ENCODE assay signal across 21 mouse cellular contexts in genomic region chr10:12488117-12488516, GRCm38 (mm10).
A peak's percentile ranks its signal among the peaks of the same experiment; 100 is the strongest.
DNase-seq lines count a peak whose midpoint lies in the region; ATAC-seq and TF ChIP-seq lines count a peak whose summit lies in the region.
"Had no signal": no experiment of that assay in that cellular context is flagged by ENCODE, and none has a peak within 500 bp of the region (broad histone marks: within the 10 kb centered on the region; RNA-seq: fewer than 3 reads in every experiment).

No protein-coding gene starts in this region.

- DNase-seq in intestine, embryonic 14.5 days (ENCODE audit: low spot score), result no peak
- no peak for DNase-seq in liver, embryonic 11.5 days (ENCODE audit: low spot score)
- no peak for DNase-seq in stomach, postnatal 0 days (ENCODE audit: low spot score)
- no peak for DNase-seq in limb, embryonic 14.5 days (ENCODE audit: low spot score)
- DNase-seq in Muller cell, postnatal 12 days (ENCODE audit: inconsistent ontology term), result no peak
- DNase-seq: adrenal gland, postnatal 10 days; cerebellum, adult 11-12 months; cerebellum, adult 9-10 months; cerebellum, postnatal 25 days; forebrain, postnatal 0 days; gastrocnemius, postnatal 25 days; heart, postnatal 10 days; heart, postnatal 4 days had no signal

- TF ChIP-seq POLR2A in limb, embryonic 14.5 days (IDR thresholded peaks at IDR 0.05; ENCODE audit: borderline replicate concordance, extremely low read depth, insufficient read depth, insufficient read length), result no peak

- no peak overlapping the region for H3K4me3 ChIP-seq in intestine, embryonic 14.5 days (ENCODE audit: low read depth, low read length)
- H3K4me3 ChIP-seq in intestine, postnatal 0 days (ENCODE audit: low read depth, low read length), result no peak overlapping the region
- no peak overlapping the region for H3K4me3 ChIP-seq in liver, embryonic 16.5 days (ENCODE audit: low read depth, low read length)
- no peak overlapping the region for H3K4me3 ChIP-seq in liver, embryonic 11.5 days (ENCODE audit: low read depth, low read length)
- H3K4me3 ChIP-seq in stomach, embryonic 15.5 days (replicated peaks), result no peak overlapping the region
- no peak overlapping the region for H3K4me3 ChIP-seq in stomach, postnatal 0 days (ENCODE audit: low read depth, low read length)
- no peak overlapping the region for H3K4me3 ChIP-seq in limb, embryonic 14.5 days (replicated peaks; ENCODE audit: low read length)
- H3K4me3 ChIP-seq: embryonic facial prominence, embryonic 13.5 days; forebrain, embryonic 13.5 days; heart, embryonic 10.5 days; hindbrain, embryonic 12.5 days had no signal

- no peak overlapping the region for H3K4me2 ChIP-seq in intestine, embryonic 14.5 days (ENCODE audit: low read length)
- no peak overlapping the region for H3K4me2 ChIP-seq in intestine, postnatal 0 days (replicated peaks; ENCODE audit: low read depth)
- H3K4me2 ChIP-seq in liver, embryonic 16.5 days (ENCODE audit: low read depth, low read length), result no peak overlapping the region
- H3K4me2 ChIP-seq in liver, embryonic 11.5 days, result no peak overlapping the region
- H3K4me2 ChIP-seq in stomach, embryonic 15.5 days, result no peak overlapping the region
- no peak overlapping the region for H3K4me2 ChIP-seq in stomach, postnatal 0 days (replicated peaks; ENCODE audit: low read depth)
- H3K4me2 ChIP-seq in limb, embryonic 14.5 days (replicated peaks; ENCODE audit: low read depth, low read length, severe bottlenecking), result no peak overlapping the region
- H3K4me2 ChIP-seq: embryonic facial prominence, embryonic 13.5 days; forebrain, embryonic 13.5 days; hindbrain, embryonic 12.5 days had no signal

- TF ChIP-seq CTCF in intestine, postnatal 0 days (IDR thresholded peaks at IDR 0.05; ENCODE audit: low read depth), result no peak
- no peak for TF ChIP-seq CTCF in stomach, postnatal 0 days (IDR thresholded peaks at IDR 0.05; ENCODE audit: low read depth)

- no peaks in the 10 kb centered on the region for H3K27me3 ChIP-seq in intestine, embryonic 14.5 days (replicated peaks; ENCODE audit: control insufficient read depth, insufficient read depth, low read length)
- no peaks in the 10 kb centered on the region for H3K27me3 ChIP-seq in intestine, postnatal 0 days (replicated peaks; ENCODE audit: control insufficient read depth, insufficient read depth, low read length)
- no peaks in the 10 kb centered on the region for H3K27me3 ChIP-seq in liver, embryonic 16.5 days (ENCODE audit: control insufficient read depth, insufficient read depth, low read depth, low read length)
- H3K27me3 ChIP-seq in liver, embryonic 11.5 days (replicated peaks; ENCODE audit: control insufficient read depth, insufficient read depth, low read length), result no peaks in the 10 kb centered on the region
- H3K27me3 ChIP-seq in stomach, embryonic 15.5 days (replicated peaks), result no peaks in the 10 kb centered on the region
- H3K27me3 ChIP-seq in stomach, postnatal 0 days (ENCODE audit: control insufficient read depth, insufficient read depth, low read length), result no peaks in the 10 kb centered on the region
- no peaks in the 10 kb centered on the region for H3K27me3 ChIP-seq in limb, embryonic 14.5 days (ENCODE audit: control insufficient read depth, insufficient read depth, low read length)
- H3K27me3 ChIP-seq: embryonic facial prominence, embryonic 13.5 days; forebrain, embryonic 13.5 days; hindbrain, embryonic 12.5 days had no signal

- H3K27ac ChIP-seq in intestine, embryonic 14.5 days (ENCODE audit: low read depth), result peak overlapping the region; percentile 5; the same call in 1 of the 2 replicates
- no peak overlapping the region for H3K27ac ChIP-seq in intestine, postnatal 0 days (ENCODE audit: low read depth, low read length)
- H3K27ac ChIP-seq in liver, embryonic 16.5 days (ENCODE audit: low read length), result no peak overlapping the region
- H3K27ac ChIP-seq in liver, embryonic 11.5 days (ENCODE audit: low read depth, low read length), result no peak overlapping the region
- no peak overlapping the region for H3K27ac ChIP-seq in stomach, embryonic 15.5 days
- no peak overlapping the region for H3K27ac ChIP-seq in stomach, postnatal 0 days (replicated peaks)
- H3K27ac ChIP-seq in limb, embryonic 14.5 days (replicated peaks; ENCODE audit: low read depth, low read length), result no peak overlapping the region
- H3K27ac ChIP-seq: forebrain, embryonic 13.5 days; hindbrain, embryonic 12.5 days had no signal

- no peak; the same call in 1 of the 2 replicates for ATAC-seq in intestine, embryonic 14.5 days (replicated peaks; ENCODE audit: low FRiP score, low TSS enrichment, low read depth)
- ATAC-seq in intestine, postnatal 0 days, result no peak
- 0 out of 2 replicates have a peak, but pooled peaks have one; percentile 11 for ATAC-seq in liver, embryonic 16.5 days (ENCODE audit: low read depth)
- ATAC-seq in liver, embryonic 11.5 days (replicated peaks; ENCODE audit: low FRiP score), result no peak
- 0 out of 2 replicates have a peak, but pooled peaks have one; percentile 22 for ATAC-seq in stomach, embryonic 15.5 days (ENCODE audit: insufficient read depth, low FRiP score, low read depth)
- ATAC-seq in stomach, postnatal 0 days (ENCODE audit: low FRiP score, low TSS enrichment), result no peak
- peak; percentile 48 for ATAC-seq in limb, embryonic 14.5 days (ENCODE audit: low FRiP score, low read depth)
- ATAC-seq: forebrain, embryonic 13.5 days; forebrain, postnatal 0 days; hindbrain, embryonic 16.5 days had no signal

- H3K4me1 ChIP-seq in intestine, embryonic 14.5 days (replicated peaks; ENCODE audit: control insufficient read depth, insufficient read depth, low read length), result peaks cover 13% of the 10 kb centered on the region
- H3K4me1 ChIP-seq in intestine, postnatal 0 days (replicated peaks; ENCODE audit: control insufficient read depth, insufficient read depth, low read length), result 0 out of 2 replicates have a peak, but pooled peaks cover 5% of the 10 kb centered on the region
- no peaks in the 10 kb centered on the region for H3K4me1 ChIP-seq in liver, embryonic 16.5 days (ENCODE audit: control insufficient read depth, low read depth, low read length)
- H3K4me1 ChIP-seq in liver, embryonic 11.5 days (replicated peaks; ENCODE audit: control insufficient read depth, insufficient read depth, low read length), result no peaks in the 10 kb centered on the region
- H3K4me1 ChIP-seq in stomach, embryonic 15.5 days, result no peaks in the 10 kb centered on the region
- H3K4me1 ChIP-seq in stomach, postnatal 0 days (replicated peaks; ENCODE audit: control insufficient read depth, insufficient read depth), result no peaks in the 10 kb centered on the region; the same call in 1 of the 2 replicates
- peaks cover 12% of the 10 kb centered on the region for H3K4me1 ChIP-seq in limb, embryonic 14.5 days (ENCODE audit: control insufficient read depth, insufficient read depth, low read length)

- H3K9ac ChIP-seq in intestine, embryonic 14.5 days (ENCODE audit: low read length), result no peak overlapping the region
- no peak overlapping the region for H3K9ac ChIP-seq in intestine, postnatal 0 days (ENCODE audit: low read depth, low read length)
- no peak overlapping the region for H3K9ac ChIP-seq in liver, embryonic 16.5 days (ENCODE audit: low read depth, low read length)
- H3K9ac ChIP-seq in liver, embryonic 11.5 days (ENCODE audit: low read depth, low read length), result no peak overlapping the region
- no peak overlapping the region for H3K9ac ChIP-seq in stomach, embryonic 15.5 days
- H3K9ac ChIP-seq in stomach, postnatal 0 days (ENCODE audit: low read length), result no peak overlapping the region
- H3K9ac ChIP-seq in limb, embryonic 14.5 days (ENCODE audit: low read depth, low read length, severe bottlenecking), result no peak overlapping the region
- H3K9ac ChIP-seq: embryonic facial prominence, embryonic 13.5 days; forebrain, embryonic 13.5 days; forebrain, postnatal 0 days; hindbrain, embryonic 12.5 days had no signal

- no peaks in the 10 kb centered on the region for H3K9me3 ChIP-seq in intestine, embryonic 14.5 days (ENCODE audit: control insufficient read depth, low read length)
- H3K9me3 ChIP-seq in intestine, postnatal 0 days (ENCODE audit: control insufficient read depth), result no peaks in the 10 kb centered on the region
- H3K9me3 ChIP-seq in liver, embryonic 16.5 days (replicated peaks; ENCODE audit: control insufficient read depth, low read length), result no peaks in the 10 kb centered on the region
- H3K9me3 ChIP-seq in liver, embryonic 11.5 days (ENCODE audit: control insufficient read depth, low read length), result no peaks in the 10 kb centered on the region
- H3K9me3 ChIP-seq in stomach, embryonic 15.5 days, result no peaks in the 10 kb centered on the region
- no peaks in the 10 kb centered on the region for H3K9me3 ChIP-seq in stomach, postnatal 0 days (ENCODE audit: control insufficient read depth, low read length)
- no peaks in the 10 kb centered on the region for H3K9me3 ChIP-seq in limb, embryonic 14.5 days (ENCODE audit: control insufficient read depth, low read length)
- H3K9me3 ChIP-seq: embryonic facial prominence, embryonic 13.5 days; forebrain, embryonic 13.5 days; heart, embryonic 10.5 days; hindbrain, embryonic 12.5 days had no signal

- 67% methylated on average over 5 of the region's 5 CpGs for WGBS in intestine, embryonic 14.5 days
- 56% methylated on average over 5 of the region's 5 CpGs for WGBS in intestine, postnatal 0 days
- WGBS in liver, embryonic 16.5 days (ENCODE audit: insufficient replicate concordance), result 75% methylated on average over 5 of the region's 5 CpGs
- 88% methylated on average over 5 of the region's 5 CpGs for WGBS in liver, embryonic 11.5 days
- WGBS in stomach, embryonic 15.5 days, result 71% methylated on average over 5 of the region's 5 CpGs
- WGBS in stomach, postnatal 0 days, result 80% methylated on average over 5 of the region's 5 CpGs
- 59% methylated on average over 5 of the region's 5 CpGs for WGBS in limb, embryonic 14.5 days

- no peaks in the 10 kb centered on the region for H3K36me3 ChIP-seq in intestine, embryonic 14.5 days (ENCODE audit: control insufficient read depth, insufficient read depth, low read length)
- H3K36me3 ChIP-seq in intestine, postnatal 0 days (ENCODE audit: control insufficient read depth, insufficient read depth), result no peaks in the 10 kb centered on the region
- 0 out of 2 replicates have a peak, but pooled peaks cover 2% of the 10 kb centered on the region for H3K36me3 ChIP-seq in liver, embryonic 16.5 days (ENCODE audit: control insufficient read depth, insufficient read depth)
- no peaks in the 10 kb centered on the region for H3K36me3 ChIP-seq in liver, embryonic 11.5 days (ENCODE audit: control insufficient read depth, insufficient read depth, low read length)
- no peaks in the 10 kb centered on the region for H3K36me3 ChIP-seq in stomach, embryonic 15.5 days
- H3K36me3 ChIP-seq in stomach, postnatal 0 days (ENCODE audit: control insufficient read depth, insufficient read depth, low read length), result no peaks in the 10 kb centered on the region
- peaks cover 5% of the 10 kb centered on the region; the same call in 1 of the 2 replicates for H3K36me3 ChIP-seq in limb, embryonic 14.5 days (ENCODE audit: control insufficient read depth, insufficient read depth, low read length)
- H3K36me3 ChIP-seq: hindbrain, embryonic 12.5 days had no signal

- TF ChIP-seq EP300 in stomach, postnatal 0 days (optimal IDR thresholded peaks at IDR 0.05), result no peak

Comparison
In these comparisons a context has a peak if more than half of its experiments do, and no peak if none do; other contexts are left out.
1. ATAC-seq: peak in liver, embryonic 16.5 days (single experiment), stomach, embryonic 15.5 days (single experiment) and limb, embryonic 14.5 days (single experiment); none in intestine, embryonic 14.5 days (single experiment), intestine, postnatal 0 days (single experiment), liver, embryonic 11.5 days (single experiment) and stomach, postnatal 0 days (single experiment).